Mouse (Mus musculus): ENCODE results near the gene Upk2.

DNA sequence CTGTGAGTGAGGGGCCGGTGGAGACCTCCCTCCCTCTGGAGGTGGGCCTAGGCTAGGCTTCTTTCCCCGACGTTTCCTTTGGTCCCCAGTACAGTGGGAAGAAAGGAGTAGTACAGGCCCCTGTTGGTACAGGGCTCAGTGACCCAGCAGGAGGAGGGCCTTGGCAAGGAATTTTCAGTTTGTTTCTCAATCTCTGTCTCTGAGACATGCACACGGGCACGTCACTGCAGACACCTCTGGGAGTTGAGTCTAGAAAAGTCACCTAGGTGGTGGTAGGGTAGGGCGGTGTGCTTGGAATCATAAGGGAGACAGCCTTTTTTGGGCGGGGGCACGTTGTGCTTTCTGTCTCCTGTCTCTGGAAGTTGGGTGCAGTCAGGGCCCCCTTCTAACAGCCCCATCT is 33.6 kb upstream of the Upk2 start:
- no peak for TF ChIP-seq CTCF (IDR thresholded peaks at IDR 0.05; ENCODE audit: control insufficient read depth, insufficient read depth, low read length)
- TF ChIP-seq POLR2A (IDR thresholded peaks at IDR 0.05; ENCODE audit: borderline replicate concordance, control insufficient read depth, low read depth, low read length) = no peak

Data from bone marrow, adult 2 months (tissue).